Mouse (Mus musculus): Measurements from ENCODE around the gene Ptprz1.

The Ptprz1 gene

GRCm38 (mm10) chr6:22874781-22875613 is at the start of gene Ptprz1:
TSS of gene Ptprz1 (plus strand) at chr6:22875502.
- DNase-seq (ENCODE audit: inconsistent age in 2 of 2, low spot score in 1 of 2) = peak; percentile 37 to 70

GRCm38 (mm10) chr6:22833637-22834036 is 41.7 kb upstream of the Ptprz1 start:
- DNase-seq (ENCODE audit: inconsistent age in 2 of 2, low spot score in 1 of 2) = peak in 1 of 2 experiments; percentile 27

- DNase-seq (ENCODE audit: inconsistent age in 2 of 2, low spot score in 1 of 2) = peak in 1 of 2 experiments; percentile 28
These were observed 41.0 kb upstream of the Ptprz1 start for GRCm38 (mm10) chr6:22834100-22834970.

- DNase-seq (ENCODE audit: inconsistent age in 2 of 2, low spot score in 1 of 2) = peak; percentile 7 to 66
These were observed 576 bp downstream of the Ptprz1 start for GRCm38 (mm10) chr6:22875614-22876541.

- DNase-seq (ENCODE audit: inconsistent age in 2 of 2, low spot score in 1 of 2) = no peak
These were observed 12.7 kb downstream of the Ptprz1 start for GRCm38 (mm10) chr6:22887978-22888377.

GRCm38 (mm10) chr6:22889333-22889732 is 14.0 kb downstream of the Ptprz1 start:
- DNase-seq (ENCODE audit: inconsistent age in 2 of 2, low spot score in 1 of 2) = no peak

GRCm38 (mm10) chr6:22901983-22902382 is 26.7 kb downstream of the Ptprz1 start:
- no peak for DNase-seq (ENCODE audit: inconsistent age in 2 of 2, low spot score in 1 of 2)

- no peak for DNase-seq (ENCODE audit: inconsistent age in 2 of 2, low spot score in 1 of 2)
These were observed 33.4 kb downstream of the Ptprz1 start for GRCm38 (mm10) chr6:22908510-22909256.

- DNase-seq (ENCODE audit: inconsistent age in 2 of 2, low spot score in 1 of 2) = peak; percentile 3 to 64
These were observed 34.1 kb downstream of the Ptprz1 start for GRCm38 (mm10) chr6:22909257-22909907.

- DNase-seq (ENCODE audit: inconsistent age in 2 of 2, low spot score in 1 of 2) = no peak
These were observed 34.6 kb downstream of the Ptprz1 start for GRCm38 (mm10) chr6:22909908-22910260.

- DNase-seq (ENCODE audit: inconsistent age in 2 of 2, low spot score in 1 of 2) = no peak
These were observed 47.6 kb downstream of the Ptprz1 start for GRCm38 (mm10) chr6:22922880-22923279.

GRCm38 (mm10) chr6:22932768-22933265 is 57.5 kb downstream of the Ptprz1 start:
- DNase-seq (ENCODE audit: inconsistent age in 2 of 2, low spot score in 1 of 2) = no peak

GRCm38 (mm10) chr6:22937126-22937525 is 61.8 kb downstream of the Ptprz1 start:
- DNase-seq (ENCODE audit: inconsistent age in 2 of 2, low spot score in 1 of 2) = no peak

GRCm38 (mm10) chr6:22937526-22937925 is 62.2 kb downstream of the Ptprz1 start:
- DNase-seq (ENCODE audit: inconsistent age in 2 of 2, low spot score in 1 of 2) = no peak

GRCm38 (mm10) chr6:22944191-22944590 is 68.9 kb downstream of the Ptprz1 start:
- DNase-seq (ENCODE audit: inconsistent age in 2 of 2, low spot score in 1 of 2) = peak in 1 of 2 experiments; percentile 83

- no peak for DNase-seq (ENCODE audit: inconsistent age in 2 of 2, low spot score in 1 of 2)
These were observed 88.1 kb downstream of the Ptprz1 start for GRCm38 (mm10) chr6:22963374-22963773.

GRCm38 (mm10) chr6:22968073-22968472 is 92.8 kb downstream of the Ptprz1 start:
- DNase-seq (ENCODE audit: inconsistent age in 2 of 2, low spot score in 1 of 2) = peak in 1 of 2 experiments; percentile 51

GRCm38 (mm10) chr6:22983769-22984519 is 108.6 kb downstream of the Ptprz1 start:
- DNase-seq (ENCODE audit: inconsistent age in 2 of 2, low spot score in 1 of 2) = peak in 1 of 2 experiments; percentile 39
